Mouse (Mus musculus) small intestine, adult 2 months (tissue): ENCODE data around the gene Myom3.

Experiments
- CTCF ChIP-seq: fragments of 200-500 bp; IDR thresholded peaks from 2 replicates; pipeline ENCODE4 v1.5.1; 2012; ENCODE audit warnings: low read depth, mild to moderate bottlenecking, control low read depth, inconsistent platforms, low read length, moderate library complexity, mixed read lengths; ENCODE audit not compliant: insufficient replicate concordance, insufficient read length; ENCODE audit errors: extremely low read depth
- POLR2A ChIP-seq: fragments of 200-500 bp; IDR thresholded peaks from 2 replicates; pipeline ENCODE4 v1.6.1; 2012; ENCODE audit warnings: low read depth, mild to moderate bottlenecking, control low read depth, inconsistent platforms, low read length, moderate library complexity

- TF ChIP-seq POLR2A (no peak), CTCF (no peak)
Measured at GRCm38 (mm10) chr4:135752779-135753164, 6.7 kb upstream of the Myom3 start.
